Mouse (Mus musculus) ovary, postnatal 36 days (tissue): ENCODE results near the gene Gm20489.

Experiments used
- DNase-seq: peaks from one replicate; pipeline ENCODE4 v3.0.0; 2022; ENCODE audit warnings: low spot score, mixed read lengths

Gene Gm20489

GRCm38 (mm10) chrX:101260441-101261325 lies 8.1 kb downstream of the Gm20489 start:
- DNase-seq, result no peak

- peak; percentile 5 for DNase-seq
These were observed 12.2 kb downstream of the Gm20489 start for GRCm38 (mm10) chrX:101256603-101257002.

DNA sequence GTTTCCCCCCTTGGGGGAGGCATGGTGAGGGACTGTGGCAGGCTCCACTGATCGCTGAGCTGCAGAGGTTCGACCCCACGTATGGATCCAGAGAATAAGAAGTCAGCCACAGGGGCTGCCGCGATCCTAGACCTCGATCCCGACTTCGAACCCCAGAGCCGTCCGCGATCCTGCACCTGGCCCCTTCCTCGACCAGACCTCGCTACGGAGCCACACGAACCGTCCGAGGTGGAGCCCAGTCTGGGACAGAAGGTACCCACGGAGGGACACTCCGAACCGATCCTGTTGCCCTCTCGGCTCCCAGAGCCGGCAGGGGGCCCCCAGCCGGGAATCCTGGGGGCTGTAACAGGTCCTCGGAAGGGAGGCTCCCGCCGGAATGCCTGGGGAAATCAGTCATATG lies 14.1 kb downstream of the Gm20489 start:
- peak; percentile 14 for DNase-seq

- DNase-seq, result peak; percentile 85
These were observed 14.7 kb downstream of the Gm20489 start, which contains the start of gene Foxo4 for GRCm38 (mm10) chrX:101253952-101254729. Foxo4 (plus strand) TSS chrX:101254528.

GRCm38 (mm10) chrX:101245011-101245410 lies 23.8 kb downstream of the Gm20489 start:
- no peak for DNase-seq

DNA sequence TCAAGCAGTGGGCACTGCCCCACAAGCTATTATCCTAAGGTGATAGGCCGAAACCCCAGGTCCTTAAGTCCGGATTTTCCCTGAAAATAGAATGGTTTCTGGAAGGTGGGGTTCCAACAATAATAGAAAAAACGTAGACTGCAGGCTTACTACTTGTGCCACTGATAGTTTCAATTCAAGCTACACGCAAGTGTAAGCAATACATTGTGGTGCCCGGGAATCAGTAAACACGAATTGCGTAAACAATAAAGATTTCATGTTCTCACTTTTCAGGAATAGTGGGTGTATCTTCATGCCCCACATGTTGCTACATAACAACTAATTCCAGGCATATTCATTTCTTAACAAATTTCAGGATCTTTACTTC lies 46.0 kb downstream of the Gm20489 start:
- DNase-seq, result no peak

- peak; percentile 85 for DNase-seq
These were observed 46.7 kb downstream of the Gm20489 start, which contains the start of gene Snx12 for GRCm38 (mm10) chrX:101221834-101222795. Snx12 (minus strand) TSS chrX:101222563.
